Mouse (Mus musculus) urinary bladder, postnatal 36 days (tissue): ENCODE data around the gene Sirt6.
A peak's percentile ranks its signal among the peaks of the same experiment; 100 is the strongest.
"Not testable (repeated sequence)": the region's sequence is repeated elsewhere in the genome, so short reads cannot be mapped to it uniquely, and the experiment has no call there.

Experiments used
- DNase-seq, 2 experiments: peaks; one replicate each; pipeline ENCODE4 v3.0.0; 2022; ENCODE audit warnings: low spot score in 2 of 2, mixed read lengths in 1 of 2

Sirt6 gene

GRCm38 (mm10) chr10:81626994-81627835 is at the start of gene Sirt6:
Sirt6 (minus strand) TSS chr10:81627797.
- peak; percentile 84 to 91 for DNase-seq

- no peak for DNase-seq
Observed at GRCm38 (mm10) chr10:81656174-81656573, 28.6 kb upstream of the Sirt6 start.

GRCm38 (mm10) chr10:81655178-81655577 is 27.6 kb upstream of the Sirt6 start:
- DNase-seq = no peak

GRCm38 (mm10) chr10:81648803-81649775 is 21.5 kb upstream of the Sirt6 start, which contains the start of gene Gm10778:
Gm10778 (plus strand) TSS chr10:81649059.
- DNase-seq = peak; percentile 78 to 81

GRCm38 (mm10) chr10:81646015-81646555 is 18.5 kb upstream of the Sirt6 start:
- DNase-seq = no peak

GRCm38 (mm10) chr10:81645391-81645790 is 17.8 kb upstream of the Sirt6 start:
- DNase-seq = no peak

- no peak for DNase-seq
Observed at GRCm38 (mm10) chr10:81644716-81645115, 17.1 kb upstream of the Sirt6 start.

- no peak for DNase-seq
Observed at GRCm38 (mm10) chr10:81644162-81644561, 16.6 kb upstream of the Sirt6 start.

- DNase-seq = peak; percentile 91 to 96
Observed at GRCm38 (mm10) chr10:81643449-81644055, 16.0 kb upstream of the Sirt6 start.

GRCm38 (mm10) chr10:81642648-81643448 is 15.3 kb upstream of the Sirt6 start:
- no peak for DNase-seq

- no peak for DNase-seq
Observed at GRCm38 (mm10) chr10:81641978-81642647, 14.5 kb upstream of the Sirt6 start.

GRCm38 (mm10) chr10:81641566-81641965 is 14.0 kb upstream of the Sirt6 start:
- peak in 1 of 2 experiments; percentile 0 for DNase-seq

- not testable (repeated sequence) for DNase-seq
Observed at GRCm38 (mm10) chr10:81640825-81641224, 13.2 kb upstream of the Sirt6 start.

GRCm38 (mm10) chr10:81638101-81638500 is 10.5 kb upstream of the Sirt6 start:
- DNase-seq = no peak

- no peak for DNase-seq
Observed at GRCm38 (mm10) chr10:81636338-81636737, 8.7 kb upstream of the Sirt6 start.

GRCm38 (mm10) chr10:81633253-81634099 is 5.9 kb upstream of the Sirt6 start:
- DNase-seq = peak; percentile 77 to 83

GRCm38 (mm10) chr10:81628390-81628789 is 793 bp upstream of the Sirt6 start, which contains the start of gene Ankrd24:
Ankrd24 (plus strand) TSS chr10:81628540.
- no peak for DNase-seq

GRCm38 (mm10) chr10:81627836-81628220 is 231 bp upstream of the Sirt6 start:
- DNase-seq = no peak
